Mouse (Mus musculus): ENCODE results near the gene Obox5.
"Not testable (repeated sequence)": the region's sequence is repeated elsewhere in the genome, so short reads cannot be mapped to it uniquely, and the experiment has no call there.

DNA sequence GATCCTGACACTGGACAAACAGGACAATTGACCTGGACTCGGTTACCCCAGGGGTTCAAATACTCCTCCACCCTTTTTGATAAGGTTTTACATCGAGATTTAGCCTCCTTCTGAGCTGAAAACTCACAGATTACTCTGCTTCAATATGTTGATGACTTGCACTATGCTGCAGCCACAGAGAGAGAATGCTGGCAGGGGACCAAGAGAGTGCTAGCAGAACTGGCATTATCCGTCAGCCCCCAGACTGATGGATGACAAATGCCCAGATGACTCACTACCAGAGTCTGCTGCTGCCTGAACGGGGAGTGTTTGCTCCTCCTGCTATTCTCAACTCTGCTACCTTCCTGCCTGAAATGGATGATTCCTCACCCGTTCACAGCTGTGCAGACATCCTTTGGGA is 635 bp upstream of the Obox5 start:
- TF ChIP-seq EP300 (IDR thresholded peaks at IDR 0.05; ENCODE audit: insufficient read depth, low read depth, low read length); CTCF (IDR thresholded peaks at IDR 0.05); POLR2A (IDR thresholded peaks at IDR 0.05; ENCODE audit: insufficient read depth, low read depth, low read length): not testable (repeated sequence)

Measured in heart, adult 2 months (tissue).